Mouse (Mus musculus): ENCODE measurements around the gene Mettl27. TPM values are rescaled to one million over a fixed set of nuclear protein-coding genes. Genes with fewer than 3 reads are reported as not detected.
"Not testable (repeated sequence)": the region's sequence is repeated elsewhere in the genome, so short reads cannot be mapped to it uniquely, and the experiment has no call there.

The Mettl27 gene
- polyA plus RNA-seq, 1 experiment from 2014 or later: 9.2 TPM

GRCm38 (mm10) chr5:134933281-134933680 lies 1.1 kb downstream of the Mettl27 start:
- Histone ChIP-seq H3K9me3 (ENCODE audit: control insufficient read depth, low read length) (no peaks in the 10 kb centered on the region), H3K4me2 (no peak overlapping the region), H3K27me3 (ENCODE audit: control insufficient read depth, insufficient read depth, low read length) (no peaks in the 10 kb centered on the region), H3K4me1 (ENCODE audit: control insufficient read depth, insufficient read depth, low read length) (peaks cover 4% of the 10 kb centered on the region), H3K4me3 (ENCODE audit: low read depth, low read length) (no peak overlapping the region), H3K27ac (ENCODE audit: low read depth, low read length) (no peak overlapping the region), H3K36me3 (ENCODE audit: control insufficient read depth, insufficient read depth, low read length) (no peaks in the 10 kb centered on the region), H3K9ac (ENCODE audit: low read length) (no peak overlapping the region)
- ATAC-seq (ENCODE audit: low FRiP score): no peak
- WGBS: 93% methylated on average over 8 of the region's 8 CpGs
- no peak for DNase-seq (ENCODE audit: low spot score, missing footprints)

GRCm38 (mm10) chr5:134933686-134934085 lies 1.5 kb downstream of the Mettl27 start:
- not testable (repeated sequence) for H3K9me3 ChIP-seq (ENCODE audit: control insufficient read depth, low read length); H3K9ac ChIP-seq (ENCODE audit: low read length); H3K4me3 ChIP-seq (ENCODE audit: low read depth, low read length); H3K36me3 ChIP-seq (ENCODE audit: control insufficient read depth, insufficient read depth, low read length); H3K4me2 ChIP-seq; ATAC-seq (ENCODE audit: low FRiP score); H3K27ac ChIP-seq (ENCODE audit: low read depth, low read length); DNase-seq (ENCODE audit: low spot score, missing footprints); H3K27me3 ChIP-seq (ENCODE audit: control insufficient read depth, insufficient read depth, low read length); H3K4me1 ChIP-seq (ENCODE audit: control insufficient read depth, insufficient read depth, low read length)
- WGBS: 81% methylated on average over 5 of the region's 5 CpGs

DNA sequence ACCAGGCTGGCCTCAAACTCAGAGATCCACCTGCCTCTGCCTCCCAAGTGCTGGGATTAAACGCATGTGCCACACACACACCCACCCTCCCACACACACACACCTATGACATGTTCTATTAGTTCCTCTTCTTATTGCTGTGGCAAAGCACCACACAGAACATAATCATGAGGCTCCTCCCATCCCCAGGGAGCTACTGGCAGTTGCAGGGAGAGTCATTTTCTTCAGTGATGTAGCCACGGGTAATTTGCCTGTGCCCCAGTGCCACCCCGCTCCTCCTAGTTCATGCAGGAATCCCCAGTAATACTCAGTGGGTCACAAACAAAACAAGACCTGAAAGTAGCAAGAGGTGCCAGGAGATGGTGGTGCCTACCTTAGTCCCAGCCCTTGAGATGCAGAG lies 2.5 kb downstream of the Mettl27 start:
- H3K27ac ChIP-seq (ENCODE audit: low read depth, low read length): no peak overlapping the region
- H3K9ac ChIP-seq (ENCODE audit: low read length): no peak overlapping the region
- H3K27me3 ChIP-seq (ENCODE audit: control insufficient read depth, insufficient read depth, low read length): no peaks in the 10 kb centered on the region
- no peak overlapping the region for H3K4me3 ChIP-seq (ENCODE audit: low read depth, low read length)
- H3K4me2 ChIP-seq: no peak overlapping the region
- H3K36me3 ChIP-seq (ENCODE audit: control insufficient read depth, insufficient read depth, low read length): no peaks in the 10 kb centered on the region
- no peaks in the 10 kb centered on the region for H3K9me3 ChIP-seq (ENCODE audit: control insufficient read depth, low read length)
- no peak for DNase-seq (ENCODE audit: low spot score, missing footprints)
- 95% methylated on average over 3 of the region's 3 CpGs for WGBS
- no peak for ATAC-seq (ENCODE audit: low FRiP score)
- peaks cover 4% of the 10 kb centered on the region for H3K4me1 ChIP-seq (ENCODE audit: control insufficient read depth, insufficient read depth, low read length)

GRCm38 (mm10) chr5:134936051-134936450 lies 3.9 kb downstream of the Mettl27 start:
- ATAC-seq (ENCODE audit: low FRiP score): no peak
- H3K4me3 ChIP-seq (ENCODE audit: low read depth, low read length): no peak overlapping the region
- H3K4me1 ChIP-seq (ENCODE audit: control insufficient read depth, insufficient read depth, low read length): peaks cover 4% of the 10 kb centered on the region
- 95% methylated on average over 6 of the region's 6 CpGs for WGBS
- H3K27me3 ChIP-seq (ENCODE audit: control insufficient read depth, insufficient read depth, low read length): no peaks in the 10 kb centered on the region
- DNase-seq (ENCODE audit: low spot score, missing footprints): no peak
- no peak overlapping the region for H3K4me2 ChIP-seq
- H3K9ac ChIP-seq (ENCODE audit: low read length): no peak overlapping the region
- no peaks in the 10 kb centered on the region for H3K9me3 ChIP-seq (ENCODE audit: control insufficient read depth, low read length)
- H3K27ac ChIP-seq (ENCODE audit: low read depth, low read length): no peak overlapping the region
- H3K36me3 ChIP-seq (ENCODE audit: control insufficient read depth, insufficient read depth, low read length): no peaks in the 10 kb centered on the region

- Histone ChIP-seq H3K4me3 (ENCODE audit: low read depth, low read length) (no peak overlapping the region), H3K4me1 (ENCODE audit: control insufficient read depth, insufficient read depth, low read length) (peaks cover 4% of the 10 kb centered on the region), H3K9ac (ENCODE audit: low read length) (no peak overlapping the region), H3K4me2 (no peak overlapping the region), H3K9me3 (ENCODE audit: control insufficient read depth, low read length) (no peaks in the 10 kb centered on the region), H3K27me3 (ENCODE audit: control insufficient read depth, insufficient read depth, low read length) (no peaks in the 10 kb centered on the region), H3K27ac (ENCODE audit: low read depth, low read length) (no peak overlapping the region), H3K36me3 (ENCODE audit: control insufficient read depth, insufficient read depth, low read length) (no peaks in the 10 kb centered on the region)
- ATAC-seq (ENCODE audit: low FRiP score) (no peak), DNase-seq (ENCODE audit: low spot score, missing footprints) (no peak)
- WGBS: 87% methylated on average over 6 of the region's 6 CpGs
Measured at GRCm38 (mm10) chr5:134936626-134937185, 4.5 kb downstream of the Mettl27 start.

DNA sequence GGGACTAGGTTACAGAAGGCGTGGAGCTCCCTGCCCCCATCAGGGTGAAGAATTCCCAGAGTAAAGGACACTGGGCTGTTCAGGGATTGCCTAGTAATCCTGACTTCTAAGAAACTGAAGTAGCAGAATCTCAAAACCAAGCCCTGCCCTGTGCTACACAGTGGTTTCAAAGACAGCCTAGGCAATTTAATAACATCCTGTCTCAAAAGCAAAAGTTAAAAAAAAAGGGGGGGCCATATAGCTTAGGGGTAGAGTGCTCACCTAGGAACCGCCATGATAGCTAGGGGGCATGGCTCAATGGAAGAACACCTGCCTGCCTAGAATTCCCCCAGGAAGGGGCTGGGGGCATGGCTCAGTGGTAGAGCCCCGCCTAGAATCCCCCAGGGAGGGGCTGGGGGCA lies 6.9 kb downstream of the Mettl27 start:
- no peak overlapping the region for H3K4me2 ChIP-seq
- H3K9ac ChIP-seq (ENCODE audit: low read length): no peak overlapping the region
- H3K4me3 ChIP-seq (ENCODE audit: low read depth, low read length): no peak overlapping the region
- H3K4me1 ChIP-seq (ENCODE audit: control insufficient read depth, insufficient read depth, low read length): no peaks in the 10 kb centered on the region
- H3K27ac ChIP-seq (ENCODE audit: low read depth, low read length): no peak overlapping the region
- H3K9me3 ChIP-seq (ENCODE audit: control insufficient read depth, low read length): no peaks in the 10 kb centered on the region
- ATAC-seq (ENCODE audit: low FRiP score): no peak
- H3K27me3 ChIP-seq (ENCODE audit: control insufficient read depth, insufficient read depth, low read length): no peaks in the 10 kb centered on the region
- H3K36me3 ChIP-seq (ENCODE audit: control insufficient read depth, insufficient read depth, low read length): no peaks in the 10 kb centered on the region
- WGBS: 63% methylated on average over 3 of the region's 3 CpGs
- DNase-seq (ENCODE audit: low spot score, missing footprints): no peak

- ATAC-seq (ENCODE audit: low FRiP score); H3K9ac ChIP-seq (ENCODE audit: low read length); DNase-seq (ENCODE audit: low spot score, missing footprints); H3K4me1 ChIP-seq (ENCODE audit: control insufficient read depth, insufficient read depth, low read length); H3K4me3 ChIP-seq (ENCODE audit: low read depth, low read length); H3K36me3 ChIP-seq (ENCODE audit: control insufficient read depth, insufficient read depth, low read length); H3K27me3 ChIP-seq (ENCODE audit: control insufficient read depth, insufficient read depth, low read length); H3K27ac ChIP-seq (ENCODE audit: low read depth, low read length); H3K9me3 ChIP-seq (ENCODE audit: control insufficient read depth, low read length); H3K4me2 ChIP-seq: not testable (repeated sequence)
- WGBS: 88% methylated on average over 3 of the region's 7 CpGs
Measured at GRCm38 (mm10) chr5:134939554-134939953, 7.4 kb downstream of the Mettl27 start.

DNA sequence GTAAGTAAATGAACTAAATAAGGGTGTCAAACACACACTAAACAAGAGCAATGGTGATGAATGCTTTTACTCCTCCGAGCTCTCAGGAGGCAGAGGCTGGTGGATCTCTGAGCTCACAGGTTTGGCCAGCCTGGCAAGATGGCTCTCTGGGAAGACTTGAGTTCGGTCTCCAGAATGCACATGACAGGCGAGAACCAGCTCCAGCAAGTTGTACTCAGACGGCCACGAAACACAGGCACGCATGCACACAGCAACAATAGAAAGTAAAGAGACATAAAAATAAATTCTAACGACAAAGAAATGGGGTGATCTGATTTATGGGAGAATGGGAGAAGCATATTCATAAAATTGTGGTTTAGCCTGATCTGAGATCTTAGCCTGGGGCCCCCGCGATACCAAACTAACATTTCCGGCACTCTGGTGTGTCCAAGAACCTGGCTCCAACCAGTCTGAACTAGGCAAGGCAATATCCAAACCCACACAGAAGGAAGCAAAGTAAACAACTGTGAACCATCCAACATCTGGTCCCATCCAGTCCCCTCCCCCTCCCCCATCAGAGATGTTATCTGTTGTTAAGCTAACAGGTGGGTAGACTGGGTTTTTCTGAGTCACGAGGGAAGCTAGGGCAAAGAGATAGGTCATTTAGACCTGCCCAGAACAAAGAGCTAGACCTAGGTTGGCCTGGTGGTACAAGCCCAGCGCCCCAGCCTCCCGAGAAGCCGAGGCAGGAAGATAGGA lies 9.5 kb downstream of the Mettl27 start:
- Histone ChIP-seq H3K9me3 (ENCODE audit: control insufficient read depth, low read length) (no peaks in the 10 kb centered on the region), H3K4me2 (no peak overlapping the region), H3K27me3 (ENCODE audit: control insufficient read depth, insufficient read depth, low read length) (peaks cover 17% of the 10 kb centered on the region), H3K4me3 (ENCODE audit: low read depth, low read length) (no peak overlapping the region), H3K36me3 (ENCODE audit: control insufficient read depth, insufficient read depth, low read length) (no peaks in the 10 kb centered on the region), H3K4me1 (ENCODE audit: control insufficient read depth, insufficient read depth, low read length) (no peaks in the 10 kb centered on the region), H3K27ac (ENCODE audit: low read depth, low read length) (no peak overlapping the region), H3K9ac (ENCODE audit: low read length) (no peak overlapping the region)
- no peak for DNase-seq (ENCODE audit: low spot score, missing footprints)
- 83% methylated on average over 14 of the region's 14 CpGs for WGBS
- no peak for ATAC-seq (ENCODE audit: low FRiP score)

DNA sequence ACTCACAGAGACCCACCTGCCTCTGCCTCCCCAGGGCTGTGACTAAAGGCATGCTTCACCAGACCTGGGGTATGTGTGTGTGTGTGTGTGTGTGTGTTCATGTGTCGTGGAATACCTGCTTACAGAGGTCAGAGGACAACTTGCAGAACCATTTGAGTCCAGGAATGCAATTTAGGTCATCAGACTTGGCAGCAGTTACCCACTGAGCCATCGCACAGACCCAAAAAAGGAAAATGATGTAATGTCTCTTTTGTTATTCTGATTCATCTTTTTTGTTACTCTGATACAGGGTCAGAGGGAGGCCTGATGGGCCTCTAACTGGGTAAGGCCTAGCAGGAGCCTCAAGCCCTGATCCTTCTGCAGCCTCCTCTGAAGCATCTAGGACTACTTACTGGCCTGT lies 10.6 kb downstream of the Mettl27 start:
- H3K4me1 ChIP-seq (ENCODE audit: control insufficient read depth, insufficient read depth, low read length): no peaks in the 10 kb centered on the region; the same call in 1 of the 2 replicates
- ATAC-seq (ENCODE audit: low FRiP score): no peak
- 69% methylated on average over 2 of the region's 2 CpGs for WGBS

More for the DNA sequence above, 10.6 kb downstream of the Mettl27 start:
- H3K27ac ChIP-seq (ENCODE audit: low read depth, low read length): no peak overlapping the region
- peaks cover 26% of the 10 kb centered on the region for H3K27me3 ChIP-seq (ENCODE audit: control insufficient read depth, insufficient read depth, low read length)
- no peak overlapping the region for H3K4me2 ChIP-seq
- DNase-seq (ENCODE audit: low spot score, missing footprints): no peak
- no peaks in the 10 kb centered on the region for H3K36me3 ChIP-seq (ENCODE audit: control insufficient read depth, insufficient read depth, low read length)
- H3K9ac ChIP-seq (ENCODE audit: low read length): no peak overlapping the region
- no peak overlapping the region for H3K4me3 ChIP-seq (ENCODE audit: low read depth, low read length)
- H3K9me3 ChIP-seq (ENCODE audit: control insufficient read depth, low read length): no peaks in the 10 kb centered on the region
